Mouse (Mus musculus) liver, postnatal 0 days (tissue): ENCODE results near the gene Tmcc3. TPM values are rescaled to one million over a fixed set of nuclear protein-coding genes. Genes with fewer than 3 reads are reported as not detected.

Experiments
- ATAC-seq: fragments of 200-750 bp; cut with Nextera tagmentation; 2 replicates; pipeline ENCODE4 v1.8.0; 2017; ENCODE audit warnings: mild to moderate bottlenecking, moderate library complexity
- DNase-seq: peaks from one replicate; pipeline ENCODE4 v3.0.0-alpha.2; 2016
- H3K27ac ChIP-seq: fragments of 300-500 bp; sonication (generic); 2 replicates; pipeline ENCODE4 v1.5.1; 2014; ENCODE audit warnings: antibody characterized with exemption, moderate library complexity, mild to moderate bottlenecking, low read depth
- H3K27me3 ChIP-seq: fragments of 300-500 bp; sonication (generic); 2 replicates; pipeline ENCODE4 v1.6.1; 2014; ENCODE audit warnings: low read length, control low read depth, mixed read lengths; ENCODE audit not compliant: insufficient read depth
- H3K36me3 ChIP-seq: fragments of 300-500 bp; sonication (generic); replicated peaks from 2 replicates; pipeline ENCODE4 v1.6.1; 2014; ENCODE audit warnings: mild to moderate bottlenecking, control low read depth, low read length, moderate library complexity, mixed read lengths; ENCODE audit not compliant: insufficient read depth
- H3K4me1 ChIP-seq: fragments of 300-500 bp; sonication (generic); 2 replicates; pipeline ENCODE4 v1.6.1; 2014; ENCODE audit warnings: antibody characterized with exemption, mild to moderate bottlenecking, control low read depth; ENCODE audit not compliant: insufficient read depth
- H3K4me2 ChIP-seq: fragments of 300-500 bp; sonication (generic); 2 replicates; pipeline ENCODE4 v1.6.1; 2014; ENCODE audit warnings: low read depth, mild to moderate bottlenecking, low read length, moderate library complexity, mixed read lengths
- H3K4me3 ChIP-seq: fragments of 300-500 bp; sonication (generic); 2 replicates; pipeline ENCODE4 v1.5.1; 2014; ENCODE audit warnings: low read depth, low read length
- H3K9ac ChIP-seq: fragments of 300-500 bp; sonication (generic); replicated peaks from 2 replicates; pipeline ENCODE4 v1.6.1; 2014; ENCODE audit warnings: mild to moderate bottlenecking, moderate library complexity
- H3K9me3 ChIP-seq: fragments of 300-500 bp; sonication (generic); 2 replicates; pipeline ENCODE4 v1.6.1; 2016; ENCODE audit warnings: mild to moderate bottlenecking, control low read depth, low read length, mixed read lengths
- CTCF ChIP-seq: sonication (generic); IDR thresholded peaks from 2 replicates; pipeline ENCODE4 v1.5.1; 2016; ENCODE audit warnings: antibody characterized with exemption, low read depth
- EP300 ChIP-seq: IDR thresholded peaks from 2 replicates; pipeline ENCODE4 v1.6.1; 2016; ENCODE audit warnings: antibody characterized with exemption, low read depth, mild to moderate bottlenecking
- WGBS: fragments of 180-500 bp; shearing (Covaris S2); extraction: QIAGEN DNeasy Blood & Tissue Kit; methylation state at CpG from one replicate; pipeline ENCODE4 v1.1.7; 2014; ENCODE audit not compliant: insufficient replicate concordance; 5-methylcytosine and 5-hydroxymethylcytosine counted together
- polyA plus RNA-seq: library from polyadenylated mRNA; unstranded; fragments of >200 nt; fragmentation: Nextera tagmentation; extraction: Ambion mirVana; gene quantifications from 2 replicates; pipeline ENCODE4 v1.2.1, GENCODE M21; 2015

The Tmcc3 gene
- polyA plus RNA-seq, 1 experiment from 2014 or later: 6.6 TPM

DNA sequence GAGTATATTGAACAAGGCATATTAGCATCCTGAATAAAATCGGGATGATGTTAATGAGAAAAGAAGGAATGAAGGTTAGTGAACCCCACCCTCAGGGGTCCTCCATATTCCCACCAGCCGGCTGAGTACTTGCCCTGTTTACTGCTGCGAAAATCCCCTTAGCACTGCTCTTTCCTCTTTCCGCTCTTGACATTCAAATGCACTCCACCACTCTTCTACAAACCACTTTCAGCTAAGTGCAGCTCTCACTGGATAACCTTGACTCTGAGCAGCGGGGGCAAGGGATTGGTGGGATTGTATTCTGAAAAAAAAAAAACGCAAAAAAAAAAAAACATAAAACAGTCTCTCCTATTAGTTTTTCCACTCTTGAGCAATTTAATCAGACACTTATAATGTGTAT is 118.8 kb downstream of the Tmcc3 start:
- ATAC-seq (no peak), DNase-seq (no peak)
- Histone ChIP-seq H3K4me2 (no peak overlapping the region), H3K4me3 (no peak overlapping the region), H3K9me3 (no peaks in the 10 kb centered on the region), H3K4me1 (no peaks in the 10 kb centered on the region), H3K9ac (no peak overlapping the region), H3K27me3 (no peaks in the 10 kb centered on the region), H3K36me3 (no peaks in the 10 kb centered on the region), H3K27ac (no peak overlapping the region)
- no peak for TF ChIP-seq EP300
- TF ChIP-seq CTCF: no peak
- 79% methylated on average over 6 of the region's 6 CpGs for WGBS

DNA sequence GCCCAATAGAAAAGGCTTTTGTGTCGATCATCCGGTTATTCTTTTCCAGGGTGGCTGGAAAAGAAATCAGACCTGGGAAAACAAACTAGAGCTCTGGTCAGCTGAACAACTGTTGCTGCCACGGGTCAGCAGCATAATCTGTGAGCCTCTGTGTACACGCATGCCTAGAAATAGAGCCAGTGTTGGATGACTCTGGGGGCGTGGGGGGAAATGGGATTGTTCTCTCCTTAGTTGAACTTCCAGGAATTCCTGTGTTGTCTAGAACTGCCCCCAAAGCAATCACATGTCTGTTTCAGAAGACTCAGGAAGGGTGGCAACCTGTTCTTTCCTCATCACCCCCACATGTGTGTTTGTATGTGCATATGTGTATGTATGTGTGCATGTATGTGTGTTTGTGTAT is 121.2 kb downstream of the Tmcc3 start:
- TF ChIP-seq CTCF: no peak
- TF ChIP-seq EP300: no peak
- DNase-seq (no peak), ATAC-seq (no peak)
- H3K9ac ChIP-seq: no peak overlapping the region
- H3K36me3 ChIP-seq: no peaks in the 10 kb centered on the region
- no peaks in the 10 kb centered on the region for H3K27me3 ChIP-seq
- no peak overlapping the region for H3K4me3 ChIP-seq
- no peak overlapping the region for H3K27ac ChIP-seq
- no peaks in the 10 kb centered on the region for H3K4me1 ChIP-seq
- WGBS: 70% methylated on average over 5 of the region's 5 CpGs
- H3K9me3 ChIP-seq: no peaks in the 10 kb centered on the region
- H3K4me2 ChIP-seq: no peak overlapping the region

DNA sequence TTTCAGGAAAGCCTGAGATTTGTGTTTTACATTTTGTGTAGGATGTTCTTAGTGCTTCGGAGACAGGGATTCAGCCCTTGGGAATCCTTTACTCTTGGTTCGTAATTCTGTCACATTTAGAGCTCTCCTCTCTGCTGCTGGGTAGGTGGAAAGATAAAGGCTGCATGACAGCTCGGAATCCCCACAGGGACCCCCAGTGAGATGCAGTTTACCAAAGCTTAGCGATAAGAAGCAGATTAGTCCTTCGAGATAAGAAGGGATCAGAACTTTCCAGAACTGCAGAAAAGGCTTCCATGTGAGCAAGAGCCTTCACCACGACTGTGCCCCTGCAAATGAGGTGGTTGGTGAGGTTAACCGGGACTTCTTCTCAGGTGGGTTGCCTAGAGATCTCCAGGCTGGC is 122.2 kb downstream of the Tmcc3 start:
- DNase-seq (no peak), ATAC-seq (no peak)
- H3K4me2 ChIP-seq: no peak overlapping the region
- no peak overlapping the region for H3K27ac ChIP-seq
- 38% methylated on average over 7 of the region's 7 CpGs for WGBS
- no peak overlapping the region for H3K4me3 ChIP-seq
- TF ChIP-seq CTCF: no peak
- no peak for TF ChIP-seq EP300
- no peak overlapping the region for H3K9ac ChIP-seq
- no peaks in the 10 kb centered on the region for H3K9me3 ChIP-seq
- no peaks in the 10 kb centered on the region for H3K36me3 ChIP-seq
- H3K4me1 ChIP-seq: no peaks in the 10 kb centered on the region
- H3K27me3 ChIP-seq: no peaks in the 10 kb centered on the region

DNA sequence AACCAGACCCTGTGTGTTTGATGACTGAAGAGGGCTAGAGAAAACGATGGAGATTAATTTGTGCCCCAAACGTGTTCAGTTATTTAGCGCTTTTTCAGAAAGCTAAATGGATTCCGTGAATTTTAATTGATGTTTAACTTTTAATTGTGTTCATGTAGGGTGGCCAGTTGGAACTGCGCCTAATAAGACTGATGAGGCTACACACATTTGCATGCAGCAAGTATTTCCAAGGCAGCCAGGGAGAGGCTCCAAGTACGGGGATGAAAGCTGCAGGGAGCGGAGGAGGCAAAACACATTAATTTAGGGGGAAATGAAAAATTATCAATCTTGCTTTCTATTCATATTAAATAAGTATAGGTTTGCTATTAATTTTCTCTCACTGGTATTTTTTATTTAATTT is 131.0 kb downstream of the Tmcc3 start:
- WGBS: 80% methylated on average over 7 of the region's 7 CpGs
- Histone ChIP-seq H3K9me3 (no peaks in the 10 kb centered on the region), H3K36me3 (no peaks in the 10 kb centered on the region), H3K27me3 (no peaks in the 10 kb centered on the region), H3K4me1 (no peaks in the 10 kb centered on the region), H3K9ac (no peak overlapping the region), H3K4me3 (no peak overlapping the region), H3K27ac (no peak overlapping the region), H3K4me2 (no peak overlapping the region)
- DNase-seq: no peak
- ATAC-seq: no peak
- TF ChIP-seq EP300: no peak
- TF ChIP-seq CTCF: no peak

DNA sequence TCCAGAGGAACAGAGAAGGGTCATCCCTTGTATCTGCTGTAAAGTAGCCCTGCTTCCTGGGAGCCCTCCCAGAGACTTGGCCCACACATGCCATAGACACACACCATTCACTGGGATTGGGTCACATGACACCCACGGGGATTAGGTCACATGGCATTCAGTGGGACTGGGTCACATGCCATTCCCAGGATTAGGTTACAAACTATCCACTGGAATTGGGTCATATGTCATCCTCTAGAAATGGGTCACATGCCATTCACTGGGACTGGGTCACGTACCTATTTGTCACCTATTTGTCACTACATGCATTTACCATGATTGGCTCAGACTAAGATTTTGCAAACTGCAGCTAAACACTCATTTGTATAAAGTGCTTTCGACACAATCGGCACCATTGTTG is 131.7 kb downstream of the Tmcc3 start:
- ATAC-seq (peak; percentile 68; the same call in 1 of the 2 replicates), DNase-seq (no peak)
- Histone ChIP-seq H3K27ac (no peak overlapping the region), H3K4me1 (no peaks in the 10 kb centered on the region; the same call in 1 of the 2 replicates), H3K9ac (no peak overlapping the region), H3K4me2 (no peak overlapping the region), H3K9me3 (no peaks in the 10 kb centered on the region), H3K27me3 (no peaks in the 10 kb centered on the region), H3K4me3 (no peak overlapping the region), H3K36me3 (no peaks in the 10 kb centered on the region)
- TF ChIP-seq EP300: no peak
- TF ChIP-seq CTCF: no peak
- WGBS: 80% methylated on average over 4 of the region's 4 CpGs

DNA sequence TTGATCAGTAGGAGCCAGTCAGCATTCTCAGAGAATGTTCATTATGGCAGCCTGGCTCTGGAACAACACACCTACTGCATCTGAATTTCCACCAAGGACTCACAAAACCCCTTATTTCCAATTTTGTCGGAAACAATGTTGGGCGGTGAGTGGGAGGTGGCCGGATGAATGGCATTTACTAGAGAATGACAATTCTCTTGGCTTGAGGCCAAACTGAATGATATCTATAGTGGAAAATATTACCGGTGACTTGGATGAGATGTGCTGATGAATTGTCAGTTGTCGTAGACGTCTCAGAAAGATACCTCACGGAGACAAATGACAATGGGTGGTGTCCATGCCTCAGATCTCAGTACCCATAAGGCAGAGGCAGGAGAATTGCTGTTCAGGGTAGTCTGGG is 133.4 kb downstream of the Tmcc3 start:
- no peak overlapping the region for H3K27ac ChIP-seq
- no peaks in the 10 kb centered on the region for H3K36me3 ChIP-seq
- DNase-seq: no peak
- peaks cover 3% of the 10 kb centered on the region; the same call in 1 of the 2 replicates for H3K4me1 ChIP-seq
- no peak overlapping the region for H3K4me2 ChIP-seq
- H3K9ac ChIP-seq: no peak overlapping the region
- no peak for ATAC-seq
- H3K4me3 ChIP-seq: no peak overlapping the region
- TF ChIP-seq EP300 (no peak), CTCF (no peak)
- no peaks in the 10 kb centered on the region for H3K27me3 ChIP-seq
- 77% methylated on average over 7 of the region's 7 CpGs for WGBS
- no peaks in the 10 kb centered on the region for H3K9me3 ChIP-seq
